Mouse (Mus musculus) myocyte (in vitro differentiated cells): ENCODE results near the gene Sstr3. TPM values are rescaled to one million over a fixed set of nuclear protein-coding genes. Genes with fewer than 3 reads are reported as not detected.
A peak's percentile ranks its signal among the peaks of the same experiment; 100 is the strongest.

Experiments used
- H3K27me3 ChIP-seq: one replicate; pipeline ENCODE4 v1.6.1; 2011; ENCODE audit not compliant: control insufficient read depth, insufficient read depth, insufficient read length
- H3K36me3 ChIP-seq: one replicate; pipeline ENCODE4 v1.6.1; 2011; ENCODE audit not compliant: control insufficient read depth, insufficient read depth
- H3K4me2 ChIP-seq: one replicate; pipeline ENCODE4 v1.6.1; 2011; ENCODE audit warnings: low read depth, control low read depth
- H3K4me3 ChIP-seq: one replicate; pipeline ENCODE4 v1.5.1; 2011; ENCODE audit warnings: mild to moderate bottlenecking, control low read depth, moderate library complexity
- H3K79me2 ChIP-seq: one replicate; pipeline ENCODE4 v1.6.1; 2011; ENCODE audit not compliant: control insufficient read depth, insufficient read depth
- H3ac ChIP-seq: one replicate; pipeline ENCODE4 v1.6.1; 2011; ENCODE audit not compliant: control insufficient read depth, insufficient read length
- CEBPB ChIP-seq: IDR thresholded peaks from 2 replicates; pipeline ENCODE4 v1.6.1; 2011; ENCODE audit warnings: mild to moderate bottlenecking, moderate library complexity; ENCODE audit not compliant: poor library complexity, insufficient read depth, severe bottlenecking
- E2F4 ChIP-seq: IDR thresholded peaks from one replicate; pipeline ENCODE4 v1.6.1; 2011; ENCODE audit warnings: mild to moderate bottlenecking, control low read depth, moderate library complexity; ENCODE audit not compliant: insufficient read depth
- MAX ChIP-seq: IDR thresholded peaks from one replicate; pipeline ENCODE4 v1.6.1; 2011; ENCODE audit warnings: low read depth, mild to moderate bottlenecking, control low read depth
- MYOD1 ChIP-seq, 3 experiments: IDR thresholded peaks; one replicate each; pipeline ENCODE4 v1.6.1; 2011; ENCODE audit warnings: control low read depth in 2 of 3, low read depth in 2 of 3, mild to moderate bottlenecking in 2 of 3, moderate library complexity in 1 of 3; ENCODE audit not compliant: insufficient read length in 2 of 3, control insufficient read depth in 1 of 3
- MYOG ChIP-seq, 3 experiments: IDR thresholded peaks; one replicate each; pipeline ENCODE4 v1.6.1; 2011; ENCODE audit warnings: control low read depth in 2 of 3, low read depth in 2 of 3, mild to moderate bottlenecking in 2 of 3; ENCODE audit not compliant: insufficient read length in 2 of 3, control insufficient read depth in 1 of 3, insufficient read depth in 1 of 3
- POLR2A ChIP-seq: IDR thresholded peaks from one replicate; pipeline ENCODE4 v1.6.1; 2011; ENCODE audit warnings: low read depth, mild to moderate bottlenecking, control low read depth, moderate library complexity; ENCODE audit not compliant: insufficient read length
- POLR2AphosphoS2 ChIP-seq: IDR thresholded peaks from one replicate; pipeline ENCODE4 v1.6.1; 2011; ENCODE audit warnings: low read depth, control low read depth; ENCODE audit not compliant: insufficient read length
- REST ChIP-seq: IDR thresholded peaks from one replicate; pipeline ENCODE4 v1.6.1; 2011; ENCODE audit warnings: mild to moderate bottlenecking, control low read depth, moderate library complexity; ENCODE audit not compliant: insufficient read depth, insufficient read length
- SRF ChIP-seq: IDR thresholded peaks from one replicate; pipeline ENCODE4 v1.6.1; 2011; ENCODE audit warnings: low read depth; ENCODE audit not compliant: control insufficient read depth, insufficient read length
- TCF12 ChIP-seq: IDR thresholded peaks from one replicate; pipeline ENCODE4 v1.6.1; 2011; ENCODE audit warnings: mild to moderate bottlenecking, control low read depth; ENCODE audit not compliant: poor library complexity, insufficient read depth, severe bottlenecking
- TCF3 ChIP-seq: IDR thresholded peaks from one replicate; pipeline ENCODE4 v1.6.1; 2011; ENCODE audit warnings: low read depth, control low read depth; ENCODE audit not compliant: insufficient read length
- USF1 ChIP-seq: IDR thresholded peaks from one replicate; pipeline ENCODE4 v1.6.1; 2011; ENCODE audit warnings: low read depth, mild to moderate bottlenecking, control low read depth, moderate library complexity
- polyA plus RNA-seq: library from polyadenylated mRNA; unstranded; fragments of >200 nt; fragmentation: generic; extraction: Trizol; gene quantifications from one replicate; pipeline ENCODE4 v1.2.1, GENCODE M21; 2012; ENCODE audit warnings: missing spikeins

Gene Sstr3
- polyA plus RNA-seq, 1 experiment, result not detected

DNA sequence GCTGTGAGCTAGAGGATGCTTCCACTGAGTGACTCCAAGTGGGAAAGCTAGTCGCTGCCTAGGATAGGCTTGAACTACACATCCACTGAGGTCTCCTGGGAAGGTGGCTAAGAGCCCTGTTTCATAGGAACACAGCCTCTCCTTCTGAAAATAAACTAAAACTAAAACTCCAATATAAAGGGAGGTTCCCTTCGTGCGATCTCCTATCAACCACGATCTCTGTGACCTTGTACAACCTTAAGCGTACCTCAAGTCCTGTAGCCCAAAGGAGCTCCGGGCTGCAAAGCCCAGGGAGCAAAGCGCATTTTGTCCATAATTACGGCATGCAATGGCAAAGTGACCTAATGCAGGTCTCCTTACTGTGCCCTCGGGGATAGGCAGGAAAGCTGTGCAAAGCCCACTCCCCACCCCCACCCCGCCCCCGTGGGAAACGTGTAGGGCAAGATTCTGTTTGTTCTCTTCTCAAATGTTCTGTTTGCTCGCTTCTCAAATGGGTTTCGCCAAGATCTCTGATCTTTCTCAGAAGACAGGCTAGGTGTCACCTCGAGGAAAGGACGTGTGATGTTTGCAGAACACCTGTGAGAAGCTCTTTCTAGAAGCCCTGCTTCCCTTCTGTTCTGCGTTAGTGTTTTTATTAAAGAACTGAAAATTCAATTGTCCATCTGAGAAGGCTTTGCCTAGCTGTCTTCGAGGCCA is 41.9 kb downstream of the Sstr3 start:
- H3K27me3 ChIP-seq, result peaks cover 18% of the 10 kb centered on the region
- TF ChIP-seq CEBPB (no peak), MYOG (IDR thresholded peaks at IDR 0.05; ENCODE audit: control insufficient read depth in 1 of 3, insufficient read depth in 1 of 3, insufficient read length in 2 of 3, low read depth in 2 of 3) (no peak), POLR2A (no peak), E2F4 (no peak), TCF3 (no peak), USF1 (no peak), MAX (no peak), REST (no peak), MYOD1 (IDR thresholded peaks at IDR 0.05; ENCODE audit: control insufficient read depth in 1 of 3, insufficient read length in 2 of 3, low read depth in 2 of 3) (no peak), SRF (no peak), POLR2AphosphoS2 (no peak), TCF12 (no peak)

DNA sequence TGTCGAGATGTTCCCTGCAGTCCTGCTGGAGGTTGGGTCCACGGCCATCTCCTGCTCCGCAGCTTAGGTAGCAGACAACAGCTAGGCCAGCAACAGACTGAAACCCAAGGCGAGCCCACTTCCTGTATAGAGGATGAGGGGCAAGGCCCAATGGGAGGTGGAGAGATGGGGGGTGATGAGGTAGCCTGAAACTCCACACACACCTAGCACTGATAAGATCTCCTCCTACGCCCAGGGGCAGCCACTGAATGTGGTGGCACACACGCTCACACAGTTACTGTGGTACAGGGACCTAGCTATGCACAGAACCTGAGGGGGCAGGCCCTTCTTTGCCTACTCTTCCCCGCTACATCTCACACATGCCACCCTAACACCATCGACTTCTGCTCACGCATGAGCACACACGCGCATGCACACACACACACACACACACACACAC is 49.5 kb downstream of the Sstr3 start, which contains the start of gene Il2rb:
Gene Il2rb, minus strand, starts transcription at position 304 of the 439 bp plus-strand sequence.
- Histone ChIP-seq H3ac (no peak within 1 kb of the TSS), H3K4me2 (no peak within 1 kb of the TSS), H3K27me3 (peaks cover 2% of the 10 kb centered on the region), H3K4me3 (no peak within 1 kb of the TSS), H3K36me3 (no peaks in the 10 kb centered on the region), H3K79me2 (no peaks in the 10 kb centered on the region)
- no peak for TF ChIP-seq MYOD1 (IDR thresholded peaks at IDR 0.05; ENCODE audit: control insufficient read depth in 1 of 3, insufficient read length in 2 of 3, low read depth in 2 of 3)
- TF ChIP-seq TCF3, result no peak
- no peak for TF ChIP-seq SRF
- no peak for TF ChIP-seq MAX
- TF ChIP-seq POLR2A, result no peak
- no peak for TF ChIP-seq USF1
- no peak for TF ChIP-seq CEBPB
- TF ChIP-seq MYOG (IDR thresholded peaks at IDR 0.05; ENCODE audit: control insufficient read depth in 1 of 3, insufficient read depth in 1 of 3, insufficient read length in 2 of 3, low read depth in 2 of 3), result no peak
- no peak for TF ChIP-seq REST
- no peak for TF ChIP-seq E2F4
- TF ChIP-seq POLR2AphosphoS2, result no peak

More for the DNA sequence above, 41.9 kb downstream of the Sstr3 start:
- Histone ChIP-seq H3ac (no peak overlapping the region), H3K36me3 (no peaks in the 10 kb centered on the region), H3K4me3 (no peak overlapping the region), H3K4me2 (no peak overlapping the region), H3K79me2 (no peaks in the 10 kb centered on the region)

DNA sequence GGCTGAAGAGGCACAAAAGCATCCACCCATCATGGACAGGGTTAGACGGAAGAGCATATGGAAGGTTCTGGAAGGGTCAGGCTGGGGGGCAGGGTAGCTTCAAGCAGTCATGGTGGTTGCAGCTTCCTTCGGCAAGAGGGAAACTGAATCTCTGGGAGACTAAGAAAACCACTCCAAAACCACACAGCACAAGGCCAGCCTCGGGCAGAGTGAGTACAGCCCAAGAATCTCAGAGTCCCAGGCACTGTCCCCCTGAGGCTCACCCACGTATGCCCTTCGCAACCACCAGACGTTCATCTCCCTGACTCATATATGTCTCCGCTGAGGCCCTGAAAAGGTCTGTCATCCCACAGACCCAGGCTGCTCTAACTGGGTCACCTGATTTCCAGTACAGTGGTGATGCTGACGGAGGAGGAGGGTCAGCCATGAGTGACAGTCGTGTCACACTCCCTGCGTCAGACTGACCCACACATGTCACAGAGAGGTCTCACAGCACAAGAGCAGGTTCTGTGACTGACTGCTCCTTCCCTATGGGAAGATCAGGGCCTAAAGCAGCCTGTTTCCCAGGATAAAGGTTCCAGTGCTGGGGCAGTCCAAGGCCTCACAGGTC is 51.0 kb downstream of the Sstr3 start:
- peaks cover 4% of the 10 kb centered on the region for H3K27me3 ChIP-seq
- no peaks in the 10 kb centered on the region for H3K36me3 ChIP-seq
- no peak overlapping the region for H3ac ChIP-seq
- TF ChIP-seq POLR2A (peak; percentile 21), MYOD1 (IDR thresholded peaks at IDR 0.05; ENCODE audit: control insufficient read depth in 1 of 3, insufficient read length in 2 of 3, low read depth in 2 of 3) (peak in 1 of 3 experiments; percentile 17), SRF (no peak)
- H3K4me2 ChIP-seq, result peak overlapping the region; percentile 3
- no peak overlapping the region for H3K4me3 ChIP-seq
- no peaks in the 10 kb centered on the region for H3K79me2 ChIP-seq

DNA sequence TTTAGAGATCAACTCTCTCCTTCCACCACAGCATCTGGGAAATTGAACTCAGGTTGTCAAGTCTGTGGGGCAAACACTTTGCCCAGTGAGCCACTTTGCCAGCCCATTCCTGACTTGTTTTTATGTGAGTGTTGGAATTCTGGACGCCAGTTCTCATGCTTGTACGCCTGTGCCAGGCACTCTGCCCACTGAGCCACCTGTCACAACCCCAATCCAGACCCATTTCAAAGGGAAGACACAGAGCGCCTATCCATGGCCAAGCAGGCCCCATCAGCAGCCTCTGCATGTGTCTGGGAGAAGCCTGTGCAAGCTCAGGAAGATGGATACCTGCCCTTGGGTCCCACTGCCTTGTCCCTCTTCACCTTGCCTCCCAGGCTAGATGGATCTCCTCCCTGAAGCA is 53.2 kb downstream of the Sstr3 start:
- no peak overlapping the region for H3K4me2 ChIP-seq
- H3K27me3 ChIP-seq, result peaks cover 6% of the 10 kb centered on the region
- no peaks in the 10 kb centered on the region for H3K36me3 ChIP-seq
- no peaks in the 10 kb centered on the region for H3K79me2 ChIP-seq
- no peak overlapping the region for H3K4me3 ChIP-seq
- TF ChIP-seq E2F4 (no peak), TCF12 (no peak), POLR2AphosphoS2 (no peak), MAX (no peak), TCF3 (no peak), MYOD1 (IDR thresholded peaks at IDR 0.05; ENCODE audit: control insufficient read depth in 1 of 3, insufficient read length in 2 of 3, low read depth in 2 of 3) (no peak)
- no peak overlapping the region for H3ac ChIP-seq

DNA sequence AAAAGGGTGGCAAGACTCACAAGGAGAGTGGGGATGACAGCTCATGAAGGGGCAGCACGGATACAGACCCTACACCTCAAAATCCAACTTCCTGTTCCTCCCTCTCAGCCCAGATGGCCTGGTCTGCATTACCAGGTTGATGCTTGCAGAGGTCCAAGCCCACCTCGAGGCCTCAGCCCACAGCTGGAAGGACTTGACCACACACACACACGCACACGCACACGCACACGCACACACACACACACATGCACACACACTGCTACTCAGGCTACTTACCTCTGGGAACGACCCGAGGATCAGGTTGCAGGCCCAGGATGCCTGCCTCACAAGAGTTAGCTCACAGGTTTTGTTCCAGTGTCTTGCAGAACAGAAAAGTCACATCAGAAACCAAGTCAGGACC is 54.6 kb downstream of the Sstr3 start:
- no peak overlapping the region for H3K4me3 ChIP-seq
- no peak overlapping the region for H3K4me2 ChIP-seq
- H3ac ChIP-seq, result no peak overlapping the region
- TF ChIP-seq MYOG (IDR thresholded peaks at IDR 0.05; ENCODE audit: control insufficient read depth in 1 of 3, insufficient read depth in 1 of 3, insufficient read length in 2 of 3, low read depth in 2 of 3) (no peak), POLR2AphosphoS2 (no peak)
- peaks cover 19% of the 10 kb centered on the region for H3K27me3 ChIP-seq
- no peaks in the 10 kb centered on the region for H3K79me2 ChIP-seq
- H3K36me3 ChIP-seq, result no peaks in the 10 kb centered on the region
